Mouse (Mus musculus) MEL (cell line): ENCODE results near the gene Folr2. TPM values are rescaled to one million over a fixed set of nuclear protein-coding genes. Genes with fewer than 3 reads are reported as not detected.

Experiments
- DNase-seq: peaks from one replicate; pipeline ENCODE4 v3.0.0; 2011; ENCODE audit warnings: low read depth, low spot score
- H3K27ac ChIP-seq: 2 replicates; pipeline ENCODE4 v1.5.1; 2012; ENCODE audit warnings: low read depth, mild to moderate bottlenecking, control low read depth, low read length, moderate library complexity; ENCODE audit not compliant: control insufficient read depth
- H3K27me3 ChIP-seq, 2 experiments: fragments of 150-350 bp in 1 of 2; sonication (generic) in 1 of 2; 2 replicates each; pipeline ENCODE4 v1.6.1; 2012; ENCODE audit warnings: low read length in 2 of 2, mild to moderate bottlenecking in 2 of 2, improper control_type of control experiment in 1 of 2, moderate library complexity in 1 of 2; ENCODE audit not compliant: insufficient read depth in 2 of 2, control insufficient read depth in 1 of 2
- H3K36me3 ChIP-seq, 2 experiments: 2 replicates each; pipeline ENCODE4 v1.6.1; 2012 to 2014; ENCODE audit warnings: low read length in 2 of 2, improper control_type of control experiment in 1 of 2, inconsistent platforms in 1 of 2, mild to moderate bottlenecking in 1 of 2; ENCODE audit not compliant: insufficient read depth in 2 of 2, control insufficient read depth in 1 of 2
- H3K4me1 ChIP-seq, 2 experiments: fragments of 150-350 bp in 1 of 2; sonication (generic) in 1 of 2; 2 replicates each; pipeline ENCODE4 v1.6.1; 2012; ENCODE audit warnings: low read length in 2 of 2, improper control_type of control experiment in 1 of 2, mild to moderate bottlenecking in 1 of 2; ENCODE audit not compliant: insufficient read depth in 2 of 2, control insufficient read depth in 1 of 2
- H3K4me3 ChIP-seq, 2 experiments: fragments of 150-350 bp in 1 of 2; sonication (generic) in 1 of 2; 2 replicates each; pipeline ENCODE4 v1.5.1; 2012; ENCODE audit warnings: low read depth in 2 of 2, low read length in 2 of 2, mild to moderate bottlenecking in 2 of 2, moderate library complexity in 2 of 2, control low read depth in 1 of 2, improper control_type of control experiment in 1 of 2; ENCODE audit not compliant: control insufficient read depth in 1 of 2, insufficient read depth in 1 of 2
- H3K79me2 ChIP-seq: 2 replicates; pipeline ENCODE4 v1.6.1; 2012; ENCODE audit warnings: mild to moderate bottlenecking, low read length, moderate library complexity; ENCODE audit not compliant: control insufficient read depth, poor library complexity, insufficient read depth
- H3K9ac ChIP-seq: 2 replicates; pipeline ENCODE4 v1.6.1; 2012; ENCODE audit warnings: low read depth, mild to moderate bottlenecking, control low read depth, low read length, moderate library complexity; ENCODE audit not compliant: control insufficient read depth, poor library complexity, severe bottlenecking
- H3K9me3 ChIP-seq: fragments of 150-350 bp; sonication (generic); replicated peaks from 2 replicates; pipeline ENCODE4 v1.6.1; 2012; ENCODE audit warnings: mild to moderate bottlenecking, low read length, improper control_type of control experiment, moderate library complexity; ENCODE audit not compliant: insufficient read depth
- BHLHE40 ChIP-seq: IDR thresholded peaks from 2 replicates; pipeline ENCODE4 v1.6.1; 2012; ENCODE audit warnings: low read depth, mild to moderate bottlenecking, inconsistent platforms, low read length, improper control_type of control experiment, borderline replicate concordance
- CTCF ChIP-seq, 3 experiments: IDR thresholded peaks in 2 of 3; conservative IDR thresholded peaks in 1 of 3; 2 replicates each; pipeline ENCODE4 v1.5.1; 2011 to 2012; ENCODE audit warnings: low read length in 3 of 3, low read depth in 2 of 3, mild to moderate bottlenecking in 2 of 3, improper control_type of control experiment in 1 of 3, inconsistent platforms in 1 of 3, mixed read lengths in 1 of 3, moderate library complexity in 1 of 3; ENCODE audit not compliant: control insufficient read depth in 1 of 3, insufficient read depth in 1 of 3, poor library complexity in 1 of 3, severe bottlenecking in 1 of 3
- E2F4 ChIP-seq: IDR thresholded peaks from 2 replicates; pipeline ENCODE4 v1.6.1; 2011; ENCODE audit warnings: low read depth, low read length, improper control_type of control experiment, borderline replicate concordance
- ELF1 ChIP-seq: IDR thresholded peaks from 2 replicates; pipeline ENCODE4 v1.6.1; 2014; ENCODE audit warnings: low read depth, mild to moderate bottlenecking, inconsistent platforms, low read length, improper control_type of control experiment, moderate library complexity
- EP300 ChIP-seq, 2 experiments: IDR thresholded peaks; 2 replicates each; pipeline ENCODE4 v1.6.1; 2011; ENCODE audit warnings: improper control_type of control experiment in 2 of 2, low read length in 2 of 2, low read depth in 1 of 2, mild to moderate bottlenecking in 1 of 2
- ETS1 ChIP-seq: IDR thresholded peaks from 2 replicates; pipeline ENCODE4 v1.6.1; 2012; ENCODE audit warnings: low read depth, mild to moderate bottlenecking, inconsistent platforms, low read length, improper control_type of control experiment, moderate library complexity
- GABPA ChIP-seq: IDR thresholded peaks from 2 replicates; pipeline ENCODE4 v1.6.1; 2012; ENCODE audit warnings: low read depth, mild to moderate bottlenecking, inconsistent platforms, low read length, improper control_type of control experiment, moderate library complexity
- GATA1 ChIP-seq: IDR thresholded peaks from 2 replicates; pipeline ENCODE4 v1.6.1; 2011; ENCODE audit warnings: low read depth, low read length, improper control_type of control experiment
- HCFC1 ChIP-seq: IDR thresholded peaks from 2 replicates; pipeline ENCODE4 v1.6.1; 2012; ENCODE audit warnings: low read depth, mild to moderate bottlenecking, inconsistent platforms, low read length, improper control_type of control experiment, moderate library complexity
- KAT2A ChIP-seq: conservative IDR thresholded peaks from 2 replicates; pipeline ENCODE4 v1.6.1; 2012; ENCODE audit warnings: low read depth, low read length, improper control_type of control experiment, inconsistent platforms
- MAZ ChIP-seq: IDR thresholded peaks from 2 replicates; pipeline ENCODE4 v1.6.1; 2012; ENCODE audit warnings: low read depth, mild to moderate bottlenecking, inconsistent platforms, low read length, improper control_type of control experiment
- MEF2A ChIP-seq: IDR thresholded peaks from 2 replicates; pipeline ENCODE4 v1.6.1; 2014; ENCODE audit warnings: low read depth, mild to moderate bottlenecking, inconsistent platforms, low read length, improper control_type of control experiment; ENCODE audit not compliant: poor library complexity, insufficient replicate concordance, severe bottlenecking; ENCODE audit errors: extremely low read depth
- MYB ChIP-seq: IDR thresholded peaks from 2 replicates; pipeline ENCODE4 v1.6.1; 2011; ENCODE audit warnings: mild to moderate bottlenecking, low read depth, low read length, improper control_type of control experiment
- POLR2A ChIP-seq, 2 experiments: IDR thresholded peaks; 2 replicates each; pipeline ENCODE4 v1.6.1; 2011 to 2012; ENCODE audit warnings: low read length in 2 of 2, mild to moderate bottlenecking in 2 of 2, control low read depth in 1 of 2, improper control_type of control experiment in 1 of 2, low read depth in 1 of 2, moderate library complexity in 1 of 2; ENCODE audit not compliant: control insufficient read depth in 1 of 2, insufficient read depth in 1 of 2, poor library complexity in 1 of 2
- POLR2AphosphoS2 ChIP-seq: IDR thresholded peaks from 2 replicates; pipeline ENCODE4 v1.6.1; 2011; ENCODE audit warnings: low read length, improper control_type of control experiment
- RAD21 ChIP-seq: IDR thresholded peaks from 2 replicates; pipeline ENCODE4 v1.6.1; 2011; ENCODE audit warnings: mild to moderate bottlenecking, low read depth, low read length, improper control_type of control experiment
- RCOR1 ChIP-seq: IDR thresholded peaks from 2 replicates; pipeline ENCODE4 v1.6.1; 2012; ENCODE audit warnings: low read depth, mild to moderate bottlenecking, inconsistent platforms, low read length, improper control_type of control experiment
- SIN3A ChIP-seq: IDR thresholded peaks from 2 replicates; pipeline ENCODE4 v1.6.1; 2012; ENCODE audit warnings: low read length, improper control_type of control experiment, inconsistent platforms
- SMC3 ChIP-seq: IDR thresholded peaks from 2 replicates; pipeline ENCODE4 v1.6.1; 2011; ENCODE audit warnings: low read depth, low read length, improper control_type of control experiment
- TBP ChIP-seq: IDR thresholded peaks from 2 replicates; pipeline ENCODE4 v1.8.0; 2011; ENCODE audit warnings: low read depth, low read length, improper control_type of control experiment
- TCF12 ChIP-seq: IDR thresholded peaks from 2 replicates; pipeline ENCODE4 v1.6.1; 2014; ENCODE audit warnings: low read depth, mild to moderate bottlenecking, inconsistent platforms, low read length, improper control_type of control experiment, moderate library complexity
- UBTF ChIP-seq: IDR thresholded peaks from 2 replicates; pipeline ENCODE4 v1.6.1; 2012; ENCODE audit warnings: low read depth, mild to moderate bottlenecking, inconsistent platforms, low read length, improper control_type of control experiment, moderate library complexity, borderline replicate concordance; ENCODE audit not compliant: insufficient read depth
- USF1 ChIP-seq: IDR thresholded peaks from 2 replicates; pipeline ENCODE4 v1.6.1; 2014; ENCODE audit warnings: low read depth, mild to moderate bottlenecking, inconsistent platforms, low read length, improper control_type of control experiment, moderate library complexity
- USF2 ChIP-seq, 2 experiments: IDR thresholded peaks; 2 replicates each; pipeline ENCODE4 v1.6.1; 2011 to 2012; ENCODE audit warnings: improper control_type of control experiment in 2 of 2, low read length in 2 of 2, borderline replicate concordance in 1 of 2, inconsistent platforms in 1 of 2, low read depth in 1 of 2, mild to moderate bottlenecking in 1 of 2; ENCODE audit not compliant: insufficient read depth in 1 of 2
- ZC3H11A ChIP-seq: IDR thresholded peaks from 2 replicates; pipeline ENCODE4 v1.6.1; 2012; ENCODE audit warnings: low read depth, mild to moderate bottlenecking, inconsistent platforms, low read length, improper control_type of control experiment
- ZMIZ1 ChIP-seq: IDR thresholded peaks from 2 replicates; pipeline ENCODE4 v1.6.1; 2012; ENCODE audit warnings: low read depth, mild to moderate bottlenecking, inconsistent platforms, low read length, improper control_type of control experiment, moderate library complexity
- polyA plus RNA-seq, 2 experiments: library from polyadenylated mRNA; stranded (reverse) in 1 of 2; unstranded in 1 of 2; fragments of >175 nt in 1 of 2; fragments of >200 nt in 1 of 2; gene quantifications; 2 replicates each; pipeline versions ENCODE4 v1.2.1 to v1.2.4; 2012; ENCODE audit warnings: low replicate concordance in 2 of 2, low read depth in 1 of 2; ENCODE audit not compliant: insufficient read length in 2 of 2, insufficient read depth in 1 of 2, missing spikeins in 1 of 2
- total RNA-seq: library from RNA; depleted of rRNA; stranded (reverse); fragments of 300-350 nt; gene quantifications from 2 replicates; pipeline ENCODE4 v1.2.3, GENCODE M21; 2012

Folr2 gene
- total and polyA plus RNA-seq, 3 experiments: not detected

DNA sequence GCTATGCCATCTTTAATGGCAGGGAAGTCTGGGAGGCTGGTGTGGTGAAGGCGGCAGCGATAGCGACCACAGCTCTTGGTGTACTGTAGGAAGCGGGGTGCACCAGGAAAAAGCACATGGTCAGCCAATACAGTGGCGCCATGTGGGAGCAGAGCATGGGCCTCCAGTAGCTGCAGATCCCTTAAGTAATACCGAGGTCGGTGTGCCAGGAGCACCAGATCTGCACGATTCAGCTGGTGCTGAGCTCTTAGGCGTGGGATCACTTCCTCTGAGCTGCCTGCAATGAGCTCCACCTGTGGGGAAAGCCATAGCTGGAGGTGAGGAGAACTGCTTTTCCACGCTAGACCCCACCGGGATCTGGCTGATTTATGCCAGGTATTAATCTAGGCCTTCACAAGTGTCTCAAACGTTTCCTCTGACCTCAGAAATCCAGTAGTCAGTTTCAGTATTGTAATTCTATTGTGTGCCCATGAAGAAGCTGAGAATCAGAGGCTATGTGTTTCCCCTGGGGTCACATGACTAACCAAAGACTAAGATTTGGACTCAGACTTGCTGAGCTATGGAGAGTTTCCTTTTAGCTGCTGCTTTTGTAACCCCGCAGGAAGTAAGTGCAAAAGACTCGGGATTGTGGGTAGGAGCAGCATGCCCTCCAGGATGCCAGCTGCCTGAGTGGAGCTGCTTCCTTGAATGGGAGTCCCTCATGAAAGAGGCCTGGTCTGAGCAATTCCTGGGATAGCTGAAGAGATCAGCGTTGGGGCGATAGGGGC, 43.5 kb upstream of the Folr2 start:
- no peak for TF ChIP-seq MYB
- 0 out of 2 replicates have a peak, but pooled peaks have one; percentile 10 for TF ChIP-seq USF1
- no peak for DNase-seq
- H3K9me3 ChIP-seq: no peaks in the 10 kb centered on the region
- H3K27me3 ChIP-seq: no peaks in the 10 kb centered on the region
- peaks cover 0 to 9% of the 10 kb centered on the region in 2 experiments; a peak in 2 of 4 replicates for H3K36me3 ChIP-seq
- no peak overlapping the region for H3K9ac ChIP-seq
- H3K4me1 ChIP-seq: peaks cover 1 to 4% of the 10 kb centered on the region in 2 experiments; a peak in 3 of 4 replicates
- H3K4me3 ChIP-seq: no peak overlapping the region
- H3K79me2 ChIP-seq: peaks cover 1% of the 10 kb centered on the region; the same call in 1 of the 2 replicates
- no peak overlapping the region for H3K27ac ChIP-seq

- Histone ChIP-seq H3K9ac (peak overlapping the region; percentile 85), H3K79me2 (peaks cover 1% of the 10 kb centered on the region; the same call in 1 of the 2 replicates), H3K27ac (peak overlapping the region; percentile 92), H3K9me3 (no peaks in the 10 kb centered on the region), H3K36me3 (peaks cover 0 to 8% of the 10 kb centered on the region in 2 experiments; a peak in 2 of 4 replicates), H3K4me3 (peak overlapping the region; percentile 71 to 79), H3K4me1 (peaks cover 0 to 4% of the 10 kb centered on the region in 2 experiments; a peak in 2 of 4 replicates), H3K27me3 (no peaks in the 10 kb centered on the region; a peak in 1 of 4 replicates)
- DNase-seq: peak; percentile 99
- TF ChIP-seq ZMIZ1 (peak; percentile 90), UBTF (no peak), GATA1 (peak; percentile 65), GABPA (no peak), SIN3A (peak; percentile 87), SMC3 (no peak), POLR2A (IDR thresholded peaks at IDR 0.05; ENCODE audit: control insufficient read depth in 1 of 2, insufficient read depth in 1 of 2, low read depth in 1 of 2, low read length in 2 of 2, poor library complexity in 1 of 2) (peak; percentile 45 to 89; a peak in 3 of 4 replicates), KAT2A (peak; percentile 79; the same call in 1 of the 2 replicates), ELF1 (peak; percentile 84), EP300 (IDR thresholded peaks at IDR 0.05; ENCODE audit: low read depth in 1 of 2, low read length in 2 of 2) (0 out of 4 replicates have a peak, but pooled peaks of 1 of the 2 experiments have one; percentile 15), USF2 (IDR thresholded peaks at IDR 0.05; ENCODE audit: borderline replicate concordance in 1 of 2, insufficient read depth in 1 of 2, low read depth in 1 of 2, low read length in 2 of 2) (no peak), HCFC1 (peak; percentile 89), CTCF (IDR thresholded peaks at IDR 0.05 in 2 of 3, conservative IDR thresholded peaks at IDR 0.05 in 1 of 3; ENCODE audit: control insufficient read depth in 1 of 3, insufficient read depth in 1 of 3, low read depth in 2 of 3, low read length in 3 of 3, poor library complexity in 1 of 3, severe bottlenecking in 1 of 3) (no peak), TBP (peak; percentile 86), TCF12 (peak; percentile 40), RAD21 (no peak), USF1 (peak; percentile 56), BHLHE40 (no peak), POLR2AphosphoS2 (peak; percentile 49; the same call in 1 of the 2 replicates), MAZ (peak; percentile 74; the same call in 1 of the 2 replicates), ETS1 (0 out of 2 replicates have a peak, but pooled peaks have one; percentile 26), ZC3H11A (no peak), MEF2A (no peak), RCOR1 (0 out of 2 replicates have a peak, but pooled peaks have one; percentile 3), E2F4 (peak; percentile 93)
Measured at GRCm38 (mm10) chr7:101896104-101897066, 39.4 kb upstream of the Folr2 start.
